25 mouse cellular contexts compared by ENCODE assay signal in genomic region chr6:31293008-31293407, GRCm38 (mm10).
A peak's percentile ranks its signal among the peaks of the same experiment; 100 is the strongest.
DNase-seq lines count a peak whose midpoint lies in the region; ATAC-seq and TF ChIP-seq lines count a peak whose summit lies in the region.
"Had no signal": no experiment of that assay in that cellular context is flagged by ENCODE, and none has a peak within 500 bp of the region (broad histone marks: within the 10 kb centered on the region; RNA-seq: fewer than 3 reads in every experiment).

No protein-coding gene starts in this region.

- no peaks in the 10 kb centered on the region for H3K27me3 ChIP-seq in kidney, postnatal 0 days (ENCODE audit: insufficient read depth, low read length)
- H3K27me3 ChIP-seq: embryonic facial prominence, embryonic 15.5 days; forebrain, embryonic 12.5 days; heart, embryonic 15.5 days had no signal

- H3K36me3 ChIP-seq in kidney, postnatal 0 days (ENCODE audit: insufficient read depth, low read length) = no peaks in the 10 kb centered on the region
- H3K36me3 ChIP-seq: embryonic facial prominence, embryonic 15.5 days; forebrain, embryonic 12.5 days; heart, embryonic 15.5 days; limb, embryonic 12.5 days had no signal

- no peak for ATAC-seq in kidney, postnatal 0 days (replicated peaks; ENCODE audit: low FRiP score, low read depth)
- ATAC-seq: forebrain, postnatal 0 days; hindbrain, embryonic 16.5 days had no signal

- H3K4me2 ChIP-seq in kidney, postnatal 0 days (ENCODE audit: low read length) = no peak overlapping the region
- H3K4me2 ChIP-seq: embryonic facial prominence, embryonic 15.5 days; forebrain, embryonic 12.5 days; heart, embryonic 15.5 days; limb, embryonic 12.5 days; liver, embryonic 11.5 days had no signal

- 53% methylated on average over 7 of the region's 7 CpGs for WGBS in kidney, postnatal 0 days

- H3K9ac ChIP-seq in kidney, postnatal 0 days (ENCODE audit: low read depth, low read length) = no peak overlapping the region
- H3K9ac ChIP-seq: embryonic facial prominence, embryonic 15.5 days; forebrain, embryonic 12.5 days; forebrain, postnatal 0 days; heart, embryonic 15.5 days; limb, embryonic 12.5 days had no signal

- H3K4me1 ChIP-seq in kidney, postnatal 0 days (replicated peaks; ENCODE audit: insufficient read depth, low read length) = no peaks in the 10 kb centered on the region
- H3K4me1 ChIP-seq: embryonic facial prominence, embryonic 15.5 days; forebrain, embryonic 12.5 days had no signal

- TF ChIP-seq CTCF in kidney, postnatal 0 days (IDR thresholded peaks at IDR 0.05; ENCODE audit: low read depth) = no peak

- no peak overlapping the region for H3K4me3 ChIP-seq in kidney, postnatal 0 days (replicated peaks; ENCODE audit: low read depth, low read length)
- H3K4me3 ChIP-seq: embryonic facial prominence, embryonic 15.5 days; forebrain, embryonic 12.5 days; heart, embryonic 15.5 days; limb, embryonic 12.5 days; megakaryocyte, embryonic 14.5 days had no signal

- H3K9me3 ChIP-seq in kidney, postnatal 0 days (replicated peaks; ENCODE audit: low read length) = no peaks in the 10 kb centered on the region
- H3K9me3 ChIP-seq: embryonic facial prominence, embryonic 15.5 days; forebrain, embryonic 12.5 days; heart, embryonic 15.5 days; limb, embryonic 12.5 days; megakaryocyte, embryonic 14.5 days had no signal

- H3K27ac ChIP-seq in kidney, postnatal 0 days = no peak overlapping the region
- H3K27ac ChIP-seq: embryonic facial prominence, embryonic 15.5 days; forebrain, embryonic 12.5 days; heart, embryonic 15.5 days; limb, embryonic 12.5 days had no signal

- DNase-seq in kidney, postnatal 0 days (ENCODE audit: low spot score) = peak; percentile 24
- DNase-seq in kidney, adult 18-20 months = no peak
- peak; percentile 67 for DNase-seq in right cerebral cortex, adult 18-20 months
- DNase-seq in right cerebral cortex, postnatal 25 days = no peak
- DNase-seq in brain, adult 2 months (ENCODE audit: low read depth, low spot score) = peak; percentile 65
- DNase-seq in forelimb bud, embryonic 11.5 days (ENCODE audit: low read depth, low spot score) = peak; percentile 11
- DNase-seq in thymus, postnatal 0 days (ENCODE audit: low spot score) = no peak
- no peak for DNase-seq in gastrocnemius, postnatal 4 days (ENCODE audit: low spot score in 2 of 2)
- DNase-seq: adrenal gland, postnatal 10 days; B cell, adult 2 months; cerebellum, adult 11-12 months; cerebellum, postnatal 10 days; forebrain, postnatal 0 days; kidney, adult 2 months; kidney, postnatal 10 days; layer of hippocampus, adult 9-11 months; lung, postnatal 4 days; midbrain, embryonic 14.5 days had no signal

Comparison
In these comparisons a context has a peak if more than half of its experiments do, and no peak if none do; other contexts are left out.
1. DNase-seq: peak in kidney, postnatal 0 days (single experiment), right cerebral cortex, adult 18-20 months (single experiment), brain, adult 2 months (single experiment) and forelimb bud, embryonic 11.5 days (single experiment); none in kidney, adult 18-20 months (single experiment), right cerebral cortex, postnatal 25 days (single experiment), thymus, postnatal 0 days (single experiment) and gastrocnemius, postnatal 4 days (0 of 2).